Mouse (Mus musculus) left cerebral cortex, postnatal 10 days (tissue): Measurements from ENCODE around the gene Hist2h2aa2. TPM values are rescaled to one million over a fixed set of nuclear protein-coding genes. Genes with fewer than 3 reads are reported as not detected.
A peak's percentile ranks its signal among the peaks of the same experiment; 100 is the strongest.
"Not testable (repeated sequence)": the region's sequence is repeated elsewhere in the genome, so short reads cannot be mapped to it uniquely, and the experiment has no call there.

Experiments
- DNase-seq, 2 experiments: peaks; one replicate each; pipeline ENCODE4 v3.0.0; 2021 to 2022; ENCODE audit warnings: low spot score in 2 of 2, mixed read lengths in 1 of 2; ENCODE audit errors: extremely low spot score in 1 of 2
- intact Hi-C: fragments of 180-260 bp; cut with DNase I; formaldehyde crosslinking; loops from one replicate; pipeline ENCODE4 v1.15.1; 2025
- total RNA-seq, 2 experiments: library from RNA; stranded (reverse); gene quantifications; 2 replicates each; pipeline ENCODE4 v1.2.3; 2021

The Hist2h2aa2 gene
- total RNA-seq, 2 experiments from 2014 or later = 281 to 297 TPM

DNA sequence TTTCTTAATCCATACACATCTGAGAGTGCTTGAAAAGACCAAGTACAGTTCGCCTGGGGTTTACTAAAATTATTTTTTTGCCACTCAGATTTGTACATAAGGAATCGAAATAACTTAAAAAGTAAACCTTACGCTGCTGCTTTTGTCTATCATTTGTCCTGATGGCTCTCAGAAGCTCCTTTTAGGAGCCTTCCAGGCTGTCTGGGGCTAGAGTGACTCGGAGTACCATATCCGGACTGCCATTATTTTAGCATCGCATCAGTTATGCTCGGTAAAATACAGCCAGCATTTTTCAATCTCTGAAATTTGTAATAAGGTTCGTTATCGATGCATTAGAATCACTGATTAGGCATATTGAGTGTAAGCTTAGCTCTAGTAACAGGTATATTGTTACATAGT is 722 bp upstream of the Hist2h2aa2 start:
- intact Hi-C loops = no loop called here
- DNase-seq = no peak

DNA sequence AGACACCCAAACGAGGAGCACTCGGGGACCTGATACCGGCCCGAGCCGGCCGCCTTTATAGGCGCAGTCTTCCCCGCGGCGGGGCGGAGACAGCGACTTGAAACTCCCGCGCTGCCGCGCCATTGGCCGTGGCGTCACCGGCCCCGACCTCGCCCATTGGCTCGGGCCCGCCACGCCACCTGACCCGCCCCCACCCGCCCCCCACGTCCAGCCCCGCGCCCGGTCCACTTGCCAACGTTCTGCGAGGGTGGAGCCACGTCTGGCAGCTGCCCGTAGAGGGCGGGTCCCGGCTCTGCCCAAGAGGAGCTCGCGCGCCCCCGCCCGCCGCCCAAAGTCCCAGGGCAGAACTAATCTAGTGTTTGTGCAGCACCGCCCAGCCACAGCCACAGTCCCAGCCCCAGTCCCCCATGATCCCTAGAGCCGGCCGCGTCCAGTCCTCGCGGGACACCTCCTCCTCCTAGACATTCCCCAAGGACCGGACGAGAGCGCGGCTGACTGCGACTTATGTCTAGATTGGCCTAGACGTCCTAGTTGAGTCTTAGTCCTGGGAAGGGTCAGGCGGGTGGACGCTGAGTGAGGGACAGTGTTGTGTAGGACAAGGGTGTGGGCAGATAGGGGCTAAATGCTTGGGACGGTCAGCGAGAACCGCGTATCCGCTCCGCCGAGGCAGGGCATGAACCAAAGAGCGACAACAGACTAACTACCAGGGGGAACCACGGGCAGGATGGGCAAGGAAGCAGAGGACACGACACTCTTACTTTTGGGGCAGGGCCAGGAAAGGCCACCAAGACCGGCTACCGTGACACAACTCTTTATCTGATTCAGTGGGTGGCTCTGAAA is 902 bp downstream of the Hist2h2aa2 start, which contains the start of gene Hist2h3c2:
Gene Hist2h3c2, minus strand, starts transcription at position 174 of the 840 bp plus-strand sequence.
- intact Hi-C loops, DNase-seq: not testable (repeated sequence)

DNA sequence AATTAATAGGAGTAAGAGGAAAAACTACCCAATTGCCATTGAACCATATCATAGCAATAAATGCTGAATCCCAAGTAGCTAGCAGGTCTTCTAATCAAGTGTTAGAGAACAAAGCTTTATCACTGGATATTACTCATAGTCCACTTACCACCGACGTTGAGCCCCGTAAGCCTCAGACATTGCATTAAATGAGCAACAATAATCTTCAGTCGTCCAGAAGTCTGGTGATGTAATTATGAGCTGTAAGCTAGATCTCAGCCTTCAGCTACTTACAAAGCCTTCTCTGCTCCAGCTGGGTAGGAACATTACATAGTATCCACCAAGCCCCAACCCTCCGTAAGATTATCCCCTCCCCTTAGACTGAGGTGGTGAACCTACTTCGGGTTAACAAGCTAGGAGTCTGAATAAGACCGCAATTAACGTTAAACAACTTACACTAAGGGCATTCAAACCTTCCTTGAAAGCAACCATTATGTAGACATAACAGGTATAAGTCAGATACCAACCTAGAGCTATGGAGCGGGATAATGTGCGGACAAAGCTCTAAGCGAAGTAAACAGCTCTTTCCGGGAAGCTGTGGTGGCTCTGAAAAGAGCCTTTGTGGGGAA is 2.1 kb downstream of the Hist2h2aa2 start:
- intact Hi-C loops = no loop called here
- DNase-seq = no peak

DNA sequence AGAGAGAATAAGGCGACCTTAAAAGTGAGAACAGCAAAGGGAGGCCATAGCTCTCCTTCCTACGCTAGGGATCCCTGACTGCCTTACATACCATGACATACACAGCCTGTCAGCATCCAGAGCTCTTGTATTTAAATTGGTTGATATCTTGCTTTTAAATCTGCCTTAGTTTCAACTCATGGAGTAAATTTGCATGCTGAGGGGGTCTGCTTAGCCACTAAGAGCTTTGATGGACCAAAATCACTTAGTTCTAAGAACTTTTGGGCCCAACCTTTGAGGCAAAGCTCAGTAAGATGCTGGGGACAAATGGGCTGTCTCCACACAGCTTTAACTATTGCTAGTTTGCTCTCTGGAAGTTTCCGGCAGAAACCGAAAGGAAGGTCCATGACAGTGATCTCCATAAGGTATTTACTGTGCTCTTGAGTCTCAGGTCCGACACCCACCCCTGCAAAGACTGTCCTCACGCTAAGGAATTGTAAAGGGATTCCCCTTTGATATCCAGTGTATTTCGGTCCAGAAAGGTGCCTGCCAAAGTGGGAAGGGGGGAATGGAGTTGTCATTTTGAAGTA is 2.7 kb downstream of the Hist2h2aa2 start:
- intact Hi-C loops = no loop called here
- DNase-seq = no peak

DNA sequence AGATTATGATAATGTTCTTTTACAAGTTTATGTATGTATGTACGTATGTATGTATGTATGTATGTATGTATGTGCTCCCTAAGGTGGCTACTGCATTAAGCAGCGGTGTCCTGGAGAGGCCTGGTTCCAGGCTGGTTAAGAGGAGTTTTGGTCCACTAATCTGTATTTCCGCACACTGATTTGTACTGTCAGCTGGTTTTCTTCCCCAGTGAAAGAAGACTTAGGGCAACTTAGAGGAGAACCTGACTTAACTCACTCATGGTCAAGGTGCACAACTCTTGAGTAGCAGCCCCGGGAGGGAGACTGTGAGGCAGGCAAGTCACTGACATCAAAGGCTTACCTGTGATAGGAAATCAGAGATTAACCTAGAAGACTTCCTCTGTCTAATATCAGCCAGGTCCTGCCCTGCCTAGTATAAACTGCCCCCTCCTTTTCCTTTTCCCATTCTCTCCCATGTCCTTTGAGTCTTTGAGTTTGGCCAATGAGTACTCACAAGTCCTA is 3.2 kb downstream of the Hist2h2aa2 start:
- DNase-seq = no peak
- intact Hi-C loops = no loop called here

DNA sequence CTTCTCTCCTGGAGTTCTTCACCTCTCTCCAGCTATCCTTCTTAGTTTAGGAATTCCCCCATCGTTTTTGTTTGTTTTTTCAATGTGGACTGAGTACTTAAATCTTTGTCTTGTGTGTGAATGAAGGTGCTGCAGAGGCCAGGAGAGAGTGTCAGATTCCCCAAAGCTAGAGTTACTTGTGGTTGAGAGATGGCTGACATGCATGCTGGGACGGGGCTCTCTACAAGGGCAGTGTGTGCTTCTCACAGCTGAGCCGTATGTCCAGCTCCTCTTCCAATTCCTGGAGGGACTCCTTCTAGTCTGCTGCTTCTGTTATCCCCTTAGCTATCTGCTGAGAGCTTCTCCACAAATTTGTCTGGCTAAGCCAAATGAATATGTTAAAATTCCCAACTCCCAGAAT is 4.2 kb downstream of the Hist2h2aa2 start:
- no peak for DNase-seq
- intact Hi-C loops = no loop called here

DNA sequence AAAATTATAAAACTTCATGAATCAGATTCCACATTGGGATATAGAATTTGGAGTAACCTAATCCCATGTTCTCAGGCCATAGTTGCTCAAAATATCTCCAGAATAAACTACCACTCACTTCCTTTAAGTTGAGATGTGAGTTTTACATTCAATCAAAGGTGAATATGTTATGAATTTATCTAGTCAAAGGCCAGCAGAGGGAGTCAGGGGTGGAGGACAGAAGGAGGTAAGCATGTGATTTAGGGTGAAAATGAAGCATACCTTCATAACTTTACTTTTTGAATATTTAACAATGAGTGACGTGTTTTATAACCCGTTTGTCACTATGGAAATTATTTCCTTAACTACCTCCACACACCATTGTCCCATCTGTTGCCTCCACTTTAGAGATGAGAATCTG is 5.2 kb downstream of the Hist2h2aa2 start:
- intact Hi-C loops = no loop called here

DNA sequence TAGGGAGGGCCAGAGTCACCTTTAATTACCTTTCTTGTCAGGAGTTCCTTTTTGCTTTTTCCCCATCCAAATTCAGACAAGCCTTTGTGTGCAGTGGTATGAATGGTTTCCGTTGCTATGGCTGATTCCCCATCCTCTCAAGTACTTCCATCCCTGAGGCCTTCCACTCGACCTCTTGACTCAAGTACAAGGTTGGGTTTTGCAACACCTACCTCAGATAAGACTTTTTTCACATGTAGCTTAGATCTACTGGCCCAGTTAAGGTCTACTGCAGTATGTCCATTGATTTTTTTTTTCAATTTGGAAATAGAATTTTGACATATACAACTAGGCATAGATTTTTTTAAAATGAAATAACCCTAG is 8.3 kb downstream of the Hist2h2aa2 start:
- intact Hi-C loops = no loop called here
- no peak for DNase-seq

More for the DNA sequence above, 5.2 kb downstream of the Hist2h2aa2 start:
- DNase-seq = no peak

DNA sequence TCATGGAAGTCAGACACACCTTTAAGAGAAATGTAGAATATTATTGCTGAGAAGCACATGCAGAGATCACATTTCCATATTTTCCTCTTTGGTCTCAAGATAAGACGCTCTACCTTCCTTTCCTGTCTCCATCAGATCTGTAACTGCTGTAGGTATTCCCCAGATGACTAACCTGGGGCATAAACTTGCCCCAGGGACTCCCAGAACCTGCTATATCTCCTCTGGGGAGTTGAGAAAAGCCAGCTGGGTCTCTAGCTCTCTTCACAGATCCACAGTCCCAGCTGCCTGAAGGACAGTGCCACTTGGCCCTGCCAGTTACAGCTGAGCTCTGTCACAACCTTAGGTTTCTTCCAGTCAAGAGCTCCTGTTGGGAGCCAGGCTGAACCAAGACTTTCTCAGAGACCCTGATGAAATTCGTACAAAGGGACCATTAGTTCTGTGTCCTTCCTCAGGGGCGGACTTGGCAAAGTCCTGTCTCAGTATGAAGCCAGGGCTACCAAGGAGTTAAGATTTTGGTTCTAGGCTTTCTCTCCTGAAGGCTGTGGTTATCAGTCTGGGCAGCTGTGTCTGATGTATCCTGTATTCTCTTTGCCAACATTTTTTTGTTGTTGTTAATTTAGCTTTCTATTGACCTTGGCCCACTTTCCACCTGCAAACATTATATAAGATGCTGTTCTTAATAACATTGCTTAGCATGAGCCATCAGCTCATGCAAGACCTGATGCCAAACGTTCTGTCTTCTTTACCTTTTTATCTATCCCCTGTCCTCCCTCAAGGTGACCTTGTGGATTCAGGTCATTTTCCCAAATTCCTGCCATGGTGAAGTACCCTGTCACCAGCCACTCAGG is 8.9 kb downstream of the Hist2h2aa2 start:
- intact Hi-C loops = no loop called here

DNA sequence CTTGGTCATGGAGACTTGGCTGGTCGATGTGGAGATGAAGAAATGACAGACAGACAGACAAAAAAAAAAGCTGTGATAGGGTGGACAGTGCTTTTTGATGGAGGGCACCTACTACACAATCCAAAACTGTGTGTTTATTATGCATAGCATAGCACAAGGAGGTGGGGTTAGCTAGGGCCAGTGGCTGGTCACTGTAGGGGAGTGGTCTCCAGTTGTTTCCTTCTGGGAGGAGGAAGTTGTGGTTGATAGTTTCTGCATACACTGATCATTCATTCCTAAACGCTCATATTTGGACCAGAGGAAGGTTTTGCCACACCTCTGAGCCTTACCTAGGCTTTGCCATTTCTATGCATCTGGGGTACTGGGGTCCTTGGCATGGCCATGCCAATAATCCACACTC is 9.7 kb downstream of the Hist2h2aa2 start:
- intact Hi-C loops = no loop called here
- DNase-seq = no peak

More for the DNA sequence above, 8.9 kb downstream of the Hist2h2aa2 start:
- no peak for DNase-seq

DNA sequence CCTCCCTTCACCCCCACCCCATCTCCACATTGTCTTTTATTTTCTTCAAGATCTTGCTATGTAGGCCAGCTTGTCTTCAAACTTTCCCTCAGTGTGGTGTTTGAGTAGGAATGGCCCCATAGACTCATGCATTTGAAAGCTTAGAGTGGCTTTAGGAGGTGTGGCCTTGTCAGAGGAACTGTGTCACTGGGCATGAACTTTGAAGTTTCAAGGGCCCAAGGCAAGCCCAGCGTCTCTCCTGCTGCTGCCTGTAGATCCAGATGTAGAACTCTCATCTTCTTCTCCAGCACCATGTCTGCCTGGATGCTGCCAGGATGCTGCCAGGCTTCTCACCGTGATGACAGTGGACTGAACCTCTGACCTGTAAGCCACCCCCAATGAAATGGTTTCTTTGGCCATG is 11.2 kb downstream of the Hist2h2aa2 start:
- no peak for DNase-seq
- intact Hi-C loops = loop anchor here (10.0 kb wide), 1 partner anchor 264 kb away; no protein-coding TSS in a partner anchor

DNA sequence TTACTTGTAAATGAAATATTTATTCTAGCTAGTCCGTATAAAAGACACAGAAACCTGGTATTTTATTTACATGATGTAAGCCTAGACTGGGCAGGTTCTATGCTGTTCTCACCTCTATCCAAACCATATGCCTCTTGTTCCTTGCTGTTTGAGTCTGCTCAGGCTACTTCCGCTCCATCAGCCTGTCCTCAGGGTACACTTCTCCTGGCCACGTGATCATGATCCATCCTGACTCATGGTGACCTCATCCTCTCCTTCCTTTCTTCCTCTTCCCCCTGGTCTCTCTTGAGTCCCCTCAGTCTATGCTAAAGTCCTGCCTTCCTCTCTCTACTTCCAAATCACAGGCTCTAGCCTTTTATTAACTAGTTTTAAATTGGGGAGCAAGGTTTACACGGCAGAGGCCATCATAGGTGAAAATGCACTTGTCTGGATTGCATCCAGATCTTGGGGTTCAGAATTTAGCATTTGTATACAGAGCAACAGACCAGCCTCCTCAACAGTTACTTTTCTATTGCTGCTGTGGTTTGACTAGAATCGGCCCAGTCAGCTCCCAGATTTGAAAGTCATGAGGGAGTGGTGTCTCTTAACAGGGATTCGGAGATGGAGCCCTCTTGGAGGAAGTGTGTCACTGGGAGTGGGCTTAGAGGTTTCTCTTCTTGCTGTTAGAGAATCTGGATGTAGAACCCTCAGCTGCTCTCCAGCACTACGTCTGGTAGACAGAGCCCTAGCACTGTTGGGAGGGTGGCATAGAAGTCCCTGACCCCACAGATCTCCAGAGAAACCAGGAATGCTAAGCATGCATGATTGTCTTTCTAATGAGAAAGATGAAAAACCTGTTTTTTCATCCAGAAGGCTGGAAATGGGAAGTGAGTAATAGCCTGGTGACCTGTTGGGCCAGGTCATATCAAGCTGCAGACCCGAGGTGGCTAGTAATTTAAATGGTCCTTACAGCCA is 13.1 kb downstream of the Hist2h2aa2 start:
- intact Hi-C loops = loop anchor here (10.0 kb wide), 1 partner anchor 262 kb away; no protein-coding TSS in a partner anchor
- no peak for DNase-seq

DNA sequence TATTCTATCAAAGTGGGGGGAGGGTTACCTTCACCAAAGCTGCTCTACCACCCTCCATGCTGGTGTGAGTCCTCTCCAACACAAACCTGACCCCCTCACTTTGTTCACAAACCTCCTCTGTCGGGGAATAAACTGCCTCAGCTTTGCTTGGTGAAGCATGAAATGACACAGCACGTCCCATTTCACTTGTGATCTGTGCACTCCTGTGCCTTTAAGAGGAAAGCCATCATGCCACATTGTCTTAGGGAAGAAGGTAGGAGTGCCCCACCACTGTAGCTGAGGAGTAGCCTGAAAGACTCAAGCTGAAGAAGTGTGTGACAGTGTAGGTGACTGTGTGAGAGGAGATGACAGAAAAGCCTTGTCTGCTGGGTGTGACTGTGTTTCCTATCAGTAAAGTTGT is 14.7 kb downstream of the Hist2h2aa2 start:
- intact Hi-C loops = loop anchor here (10.0 kb wide), 1 partner anchor 261 kb away; no protein-coding TSS in a partner anchor
- DNase-seq = no peak

DNA sequence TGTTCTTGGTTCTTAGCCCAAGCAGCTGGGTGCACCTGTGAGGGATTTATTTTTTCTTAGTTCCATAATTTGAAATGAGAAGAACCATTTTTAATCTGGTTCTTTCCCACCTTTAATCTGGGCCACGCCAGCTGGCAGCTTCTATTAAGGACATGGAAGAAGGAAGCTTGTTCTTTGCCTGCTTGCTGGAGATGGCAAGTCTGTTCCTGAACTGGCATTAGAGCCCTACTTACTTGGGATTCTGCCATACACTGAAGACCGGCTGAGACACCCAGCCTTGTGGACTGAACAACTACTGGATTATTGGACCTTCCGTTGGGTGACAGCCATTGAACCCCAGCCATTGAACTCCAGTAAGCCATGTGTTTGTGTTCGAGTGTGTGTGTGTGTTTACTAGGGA is 17.3 kb downstream of the Hist2h2aa2 start:
- DNase-seq = no peak
- intact Hi-C loops = loop anchor here (10.0 kb wide), 1 partner anchor 258 kb away; no protein-coding TSS in a partner anchor

DNA sequence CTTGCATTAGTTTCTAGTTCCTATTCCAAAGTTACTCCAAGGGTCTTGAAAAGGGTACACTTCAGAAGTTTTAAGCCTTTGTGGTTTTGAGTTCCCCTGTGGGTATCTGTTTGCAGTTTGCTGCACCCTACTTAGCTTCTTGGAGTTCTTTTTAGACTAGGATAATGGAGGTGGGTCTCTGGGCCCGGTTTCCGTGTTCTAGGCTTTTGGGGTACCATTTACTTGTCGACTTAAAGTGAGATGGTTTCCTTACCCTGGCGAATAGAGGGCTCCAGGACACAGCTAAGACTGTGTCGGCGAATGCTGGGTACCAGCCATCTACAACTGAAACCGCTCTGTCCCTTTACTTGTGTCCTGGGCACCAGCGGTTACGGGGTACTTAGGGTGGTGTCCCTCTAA is 18.4 kb downstream of the Hist2h2aa2 start:
- intact Hi-C loops = loop anchor here (10.0 kb wide), 1 partner anchor 257 kb away; no protein-coding TSS in a partner anchor
- no peak for DNase-seq

DNA sequence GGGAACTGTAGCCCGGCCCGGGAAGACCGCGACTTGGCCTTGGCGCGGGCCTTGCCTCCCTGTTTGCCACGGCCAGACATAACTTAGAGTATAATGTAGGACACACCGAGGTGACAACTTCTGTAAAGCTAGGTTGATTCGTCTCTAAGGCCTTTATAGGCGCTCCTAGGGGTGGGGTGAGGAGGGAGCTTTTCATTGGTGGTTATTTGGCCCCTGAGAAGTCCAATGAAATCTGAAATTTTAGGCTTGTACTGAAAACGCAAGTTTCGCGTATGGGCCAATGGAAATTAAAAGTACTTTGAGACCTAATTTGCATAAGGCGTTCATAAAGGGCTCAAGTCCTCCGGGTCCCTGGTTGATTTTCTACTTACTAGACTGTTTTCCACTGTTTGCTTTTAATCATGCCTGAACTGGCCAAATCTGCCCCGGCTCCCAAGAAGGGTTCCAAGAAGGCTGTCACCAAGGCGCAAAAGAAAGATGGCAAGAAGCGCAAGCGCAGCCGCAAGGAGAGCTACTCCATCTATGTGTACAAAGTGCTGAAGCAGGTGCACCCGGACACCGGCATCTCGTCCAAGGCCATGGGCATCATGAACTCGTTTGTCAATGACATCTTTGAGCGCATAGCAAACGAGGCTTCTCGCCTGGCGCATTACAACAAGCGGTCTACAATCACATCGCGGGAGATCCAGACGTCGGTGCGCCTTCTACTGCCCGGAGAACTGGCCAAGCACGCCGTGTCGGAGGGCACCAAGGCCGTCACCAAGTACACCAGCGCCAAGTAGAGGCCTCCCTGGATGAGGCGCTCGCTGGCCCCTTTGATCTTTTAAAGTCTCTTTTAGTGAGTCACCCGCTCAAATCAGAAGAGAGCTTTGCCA is 19.1 kb downstream of the Hist2h2aa2 start, which contains the start of the genes Hist2h2ac and Hist2h2be:
Gene Hist2h2ac, minus strand, starts transcription at position 116 of the 875 bp plus-strand sequence.
Gene Hist2h2be, plus strand, starts transcription at position 355 of the 875 bp plus-strand sequence.
- peak; percentile 83 to 89 for DNase-seq
- intact Hi-C loops = loop anchor here (10.0 kb wide), 1 partner anchor 256 kb away; no protein-coding TSS in a partner anchor
